Mouse (Mus musculus) urinary bladder, postnatal 25 days (tissue): ENCODE measurements at regions not wholly inside any gene's neighbourhood (a gene's known extent, or its start where the extent isn't known, plus 50 kb on each side); places are given as distances from the start of the nearest gene placed in this dataset.

Source experiments
- DNase-seq: peaks from one replicate; pipeline ENCODE4 v3.0.0; 2022; ENCODE audit warnings: low spot score

DNA sequence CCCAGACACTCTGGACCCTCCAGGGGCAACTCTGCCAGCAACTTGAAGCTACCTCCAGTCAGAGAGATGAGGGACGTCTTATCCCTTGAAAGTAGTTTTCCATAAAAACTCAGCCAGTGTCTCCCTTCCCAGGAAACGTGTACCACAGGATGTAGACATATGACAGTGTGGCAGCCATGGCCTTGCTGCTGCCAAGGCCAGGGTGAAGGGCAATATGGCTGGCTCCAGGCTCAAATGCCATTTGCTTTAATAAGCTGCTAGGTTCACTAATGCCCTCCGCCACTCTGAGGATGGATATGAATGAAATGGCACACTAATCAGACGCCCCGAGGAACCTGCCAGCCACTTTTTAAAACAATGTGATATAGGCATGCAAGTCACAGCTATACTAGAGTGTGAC is 241.2 kb upstream of the Prox1 start:
- no peak for DNase-seq

DNA sequence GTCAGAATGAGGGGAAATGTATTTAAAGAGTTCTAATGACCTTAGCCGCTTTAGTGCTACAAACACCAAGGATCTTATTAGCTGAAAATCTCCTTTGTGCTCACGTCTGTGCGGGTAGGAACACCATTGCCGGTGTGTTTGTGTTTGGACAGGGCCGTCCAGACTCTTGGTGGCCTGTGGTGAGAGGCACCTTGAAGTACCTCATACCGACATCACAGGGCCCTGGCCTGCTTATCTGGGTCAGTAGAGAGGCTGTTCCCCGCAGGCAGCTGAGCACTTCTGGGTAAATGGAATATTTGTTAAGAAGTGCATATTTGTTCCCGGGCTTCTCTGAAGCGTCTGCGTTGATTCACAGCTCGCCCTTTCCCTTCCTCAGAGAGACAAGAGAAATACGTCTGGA is 232.8 kb upstream of the Prox1 start:
- no peak for DNase-seq

DNA sequence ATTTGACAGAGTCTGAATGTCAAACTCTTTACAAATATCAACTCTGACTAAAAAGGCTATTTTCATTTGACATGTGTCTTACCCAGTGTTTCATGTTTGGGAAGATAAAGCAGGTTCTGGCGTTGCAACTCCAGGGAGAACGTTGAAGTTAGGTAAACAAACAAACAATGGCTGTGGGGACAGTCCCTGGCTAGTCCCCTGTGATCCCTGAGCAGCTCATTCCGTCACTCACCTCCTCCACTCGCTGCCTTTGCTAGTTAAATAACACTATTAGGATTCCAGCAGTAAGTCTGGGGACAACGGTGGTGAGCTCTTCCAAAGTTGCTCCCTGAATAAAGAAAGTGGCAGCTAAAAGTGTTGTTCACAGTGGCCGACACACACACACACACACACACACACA is 227.8 kb upstream of the Prox1 start:
- no peak for DNase-seq

DNA sequence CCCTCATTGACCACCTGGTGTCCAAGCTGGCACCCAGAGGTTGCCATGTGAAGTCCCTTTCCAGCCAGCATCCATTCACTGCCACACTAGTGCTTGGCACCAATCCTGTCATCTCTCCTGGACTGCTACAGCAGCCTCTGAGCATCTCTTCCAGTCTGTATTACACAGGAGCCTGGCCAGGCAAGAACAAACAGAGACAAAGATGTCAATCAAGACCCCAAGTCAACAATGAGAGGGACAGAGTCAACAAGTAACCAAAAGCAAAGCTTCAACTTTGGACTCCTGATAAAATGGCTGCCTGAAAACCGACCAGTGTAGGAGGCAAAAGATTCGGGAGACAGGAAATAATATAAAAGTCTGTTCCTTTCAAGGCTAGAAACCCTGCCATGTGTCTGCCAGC is 227.3 kb upstream of the Prox1 start:
- DNase-seq, result no peak

DNA sequence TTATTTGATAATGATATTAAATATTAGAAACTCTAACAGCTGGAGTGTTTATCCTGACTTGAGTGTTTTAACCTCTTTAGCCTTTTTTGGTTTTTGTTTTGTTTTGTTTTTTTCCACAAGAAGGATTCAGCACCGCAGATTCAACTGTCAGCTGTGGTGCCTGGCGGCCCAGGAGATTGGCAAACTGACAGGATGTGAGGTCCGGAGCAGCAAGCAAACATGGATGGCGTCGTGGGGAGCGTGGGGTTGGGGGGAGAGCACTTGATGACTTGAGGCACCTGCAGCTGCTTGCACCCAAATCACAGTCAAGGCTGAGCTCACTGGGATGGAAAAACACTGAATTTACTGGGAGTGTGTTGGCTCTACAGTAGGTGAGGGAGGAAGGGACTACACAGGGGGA is 222.5 kb upstream of the Prox1 start:
- no peak for DNase-seq

DNA sequence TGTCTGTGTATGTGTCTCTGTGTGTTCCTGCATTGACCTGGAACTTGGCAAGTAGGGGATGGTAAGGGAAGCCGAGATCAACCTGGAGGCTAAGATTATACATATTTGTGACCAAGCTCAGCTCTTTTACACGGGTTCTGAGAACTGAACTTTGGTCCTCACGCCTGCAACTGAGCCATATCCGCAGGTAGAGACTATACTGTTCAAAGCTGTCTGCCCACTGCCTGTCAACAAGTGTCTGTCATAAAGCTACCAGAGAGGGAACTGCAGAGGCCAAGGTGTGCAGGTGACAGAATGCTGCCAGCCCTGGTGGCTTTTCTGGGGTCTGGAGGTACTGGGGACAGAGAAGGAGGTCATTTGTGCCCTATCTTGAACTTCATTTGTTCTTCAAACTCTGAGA is 218.3 kb upstream of the Prox1 start:
- no peak for DNase-seq

DNA sequence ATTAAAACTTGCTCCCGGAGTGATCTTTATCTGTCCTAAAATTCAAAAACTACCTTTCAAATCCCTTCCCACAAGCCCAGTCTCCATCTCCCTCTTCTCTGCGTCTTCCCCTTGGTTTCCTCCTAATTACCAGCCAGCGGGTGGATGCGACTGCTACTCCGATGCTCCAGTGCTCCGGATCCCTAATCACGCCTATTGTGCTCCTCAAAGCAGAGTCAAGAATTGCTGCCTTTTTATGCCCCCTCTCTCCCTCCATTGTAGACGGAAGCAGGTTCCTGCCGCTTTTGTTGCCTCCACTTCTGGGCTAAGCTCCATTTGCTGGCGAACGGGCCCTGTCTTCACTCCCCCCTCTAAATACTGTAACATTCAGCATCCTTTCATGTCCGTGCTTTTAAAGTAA is 214.0 kb upstream of the Prox1 start:
- DNase-seq, result no peak

DNA sequence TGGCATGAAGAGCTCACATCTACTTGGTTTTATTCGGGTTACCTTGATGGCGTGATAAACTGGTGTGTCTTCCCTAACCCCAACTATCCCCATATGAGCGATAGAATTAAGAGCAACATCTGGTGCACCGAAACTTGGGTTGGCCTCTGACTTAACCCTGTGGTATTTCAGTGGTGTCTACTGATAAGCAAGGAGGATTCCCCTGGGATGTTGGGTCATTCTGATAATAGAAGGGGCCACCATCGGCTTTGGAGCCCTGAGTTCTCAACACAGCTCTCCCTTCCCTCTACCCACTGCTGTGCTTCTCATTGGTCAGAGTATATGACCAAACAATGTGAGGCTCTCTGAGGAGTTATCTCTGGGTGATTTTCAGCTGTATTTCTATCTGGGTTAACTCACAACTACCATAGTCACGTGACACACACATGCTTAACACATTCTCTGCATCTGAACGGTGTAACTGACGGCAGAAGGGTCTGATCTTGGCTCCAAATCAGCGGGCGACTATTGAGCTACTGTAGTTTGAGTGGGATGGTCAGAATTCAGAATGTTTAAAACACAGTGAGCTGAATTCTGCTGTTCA is 212.8 kb upstream of the Prox1 start:
- no peak for DNase-seq

DNA sequence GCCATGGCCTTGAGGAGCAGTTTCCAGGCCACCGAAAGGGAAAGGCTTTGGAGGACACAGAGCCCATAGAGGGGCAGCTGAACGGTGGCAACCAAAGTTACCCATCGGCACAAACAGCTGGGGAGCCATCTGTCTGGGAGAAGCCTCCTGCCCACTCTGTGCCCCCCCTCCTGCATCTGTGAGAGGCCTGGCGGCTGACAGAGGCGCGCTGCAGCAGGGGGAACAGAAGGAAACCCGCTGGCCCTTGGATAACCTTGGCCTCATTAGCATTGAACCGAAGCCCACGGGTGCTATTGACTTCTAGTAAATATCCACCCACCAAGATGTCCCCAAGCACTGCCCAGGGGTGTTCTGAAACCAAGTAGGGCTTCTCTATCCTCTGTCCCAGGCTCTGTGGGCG is 209.6 kb upstream of the Prox1 start:
- no peak for DNase-seq

DNA sequence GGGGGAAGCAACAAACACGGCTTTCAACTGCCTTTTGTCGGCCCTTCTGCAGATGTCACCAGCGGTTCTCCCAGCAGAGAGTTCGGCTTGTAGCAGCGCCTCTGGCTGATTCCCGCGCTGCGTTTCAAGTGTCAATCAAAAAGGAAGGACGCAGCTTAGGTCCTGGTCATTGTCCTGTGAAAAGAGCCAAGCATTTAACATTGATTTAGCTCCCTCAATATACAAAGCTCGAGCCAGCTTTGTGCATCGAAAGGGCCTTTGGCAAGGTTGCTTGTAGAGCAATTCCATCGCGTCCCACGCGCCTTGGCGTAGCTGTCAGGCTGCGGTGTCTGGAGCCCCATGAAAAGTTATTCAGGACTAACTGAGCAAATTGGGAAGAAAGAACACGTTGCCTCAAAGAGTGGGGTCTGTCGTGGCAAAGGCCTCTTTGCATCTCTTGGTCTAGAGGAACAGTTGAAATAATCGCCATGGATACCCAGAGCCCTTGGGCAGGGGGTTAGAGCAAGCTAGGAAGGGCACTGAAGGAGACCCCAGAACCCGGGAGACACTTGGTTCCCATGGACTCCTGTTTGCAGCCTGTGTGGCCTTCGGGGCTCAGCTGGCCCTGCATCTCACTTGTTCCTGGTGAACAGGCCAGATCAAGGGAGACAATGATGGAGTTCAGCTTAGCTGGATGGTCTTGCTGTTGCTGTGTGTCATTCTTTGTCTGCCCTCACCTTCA is 204.8 kb upstream of the Prox1 start:
- DNase-seq, result no peak

DNA sequence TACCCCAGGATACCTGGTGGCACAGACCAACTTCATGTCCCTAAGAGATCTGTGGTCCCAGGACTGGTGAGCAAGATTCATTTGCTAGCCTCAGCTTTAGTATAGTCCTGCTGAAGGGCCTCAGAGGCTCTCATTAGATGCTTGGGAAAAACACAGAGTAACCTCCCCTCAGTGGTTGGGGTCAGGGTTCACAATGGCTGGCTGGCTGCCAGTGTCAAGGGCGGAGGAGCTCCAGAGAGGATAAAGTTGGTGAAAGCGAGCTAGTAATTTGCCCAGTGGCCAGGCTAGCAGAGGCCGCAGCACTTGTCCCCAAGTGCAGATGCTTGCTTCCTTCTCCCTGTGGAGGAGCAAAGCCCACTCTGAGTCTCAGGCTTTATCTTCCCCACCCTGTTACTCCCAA is 203.8 kb upstream of the Prox1 start:
- DNase-seq, result no peak

DNA sequence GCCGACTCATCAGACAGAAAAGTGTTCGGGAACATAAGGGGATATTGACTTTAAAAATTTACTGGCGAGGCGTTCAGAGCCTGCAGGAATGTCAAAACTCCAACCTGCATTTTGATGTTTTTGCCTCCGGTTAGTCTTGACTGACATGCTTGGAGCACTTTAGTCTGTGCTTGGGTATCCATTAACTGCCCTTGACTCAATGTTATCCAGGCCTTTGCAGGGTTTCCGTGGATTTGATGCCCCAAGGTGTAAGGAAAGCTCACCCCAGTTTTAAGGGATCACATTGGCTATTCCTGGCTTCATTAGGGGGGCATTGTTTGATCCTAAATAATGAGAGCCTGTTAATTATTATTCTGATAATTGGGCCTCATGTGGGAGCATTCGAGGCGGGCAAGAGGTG is 196.1 kb upstream of the Prox1 start:
- no peak for DNase-seq

DNA sequence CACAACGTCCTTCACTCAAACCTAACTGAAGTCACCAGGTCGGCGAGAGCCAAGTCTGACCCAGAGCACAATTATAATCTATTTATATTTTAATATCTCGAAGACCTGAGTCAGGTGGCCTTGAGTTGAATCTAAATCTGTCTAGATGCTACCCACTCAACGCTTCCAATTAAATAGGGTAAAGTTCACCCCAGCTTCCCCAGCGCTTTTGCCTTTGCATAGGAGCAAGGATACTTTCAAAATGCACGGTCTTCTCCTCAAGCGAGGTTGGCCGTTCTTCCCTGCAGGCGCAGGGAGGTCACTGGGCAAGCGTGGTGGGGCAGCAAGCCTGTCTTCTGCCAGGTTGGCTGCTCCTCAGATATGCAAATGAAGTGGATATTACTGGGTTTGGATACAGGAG is 194.6 kb upstream of the Prox1 start:
- no peak for DNase-seq

DNA sequence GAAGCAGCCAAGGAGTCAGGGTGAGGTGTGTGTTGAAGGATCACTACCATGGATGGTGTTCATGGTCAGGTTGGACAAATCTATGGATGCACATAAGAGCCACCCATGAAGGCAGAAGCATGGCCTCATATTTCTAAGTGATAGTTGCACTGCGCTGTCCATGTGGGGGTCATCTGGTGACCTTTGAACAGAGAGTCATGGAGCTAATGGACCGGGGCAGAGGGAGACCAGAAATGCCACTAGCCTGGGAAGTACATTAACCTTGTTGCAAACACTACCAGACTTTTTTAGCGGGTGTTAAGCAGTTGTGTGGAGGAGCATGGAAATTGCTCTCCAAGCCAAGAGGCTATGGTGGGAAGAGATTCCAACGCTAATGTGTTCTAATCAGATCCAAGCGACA is 190.1 kb upstream of the Prox1 start:
- DNase-seq, result no peak

DNA sequence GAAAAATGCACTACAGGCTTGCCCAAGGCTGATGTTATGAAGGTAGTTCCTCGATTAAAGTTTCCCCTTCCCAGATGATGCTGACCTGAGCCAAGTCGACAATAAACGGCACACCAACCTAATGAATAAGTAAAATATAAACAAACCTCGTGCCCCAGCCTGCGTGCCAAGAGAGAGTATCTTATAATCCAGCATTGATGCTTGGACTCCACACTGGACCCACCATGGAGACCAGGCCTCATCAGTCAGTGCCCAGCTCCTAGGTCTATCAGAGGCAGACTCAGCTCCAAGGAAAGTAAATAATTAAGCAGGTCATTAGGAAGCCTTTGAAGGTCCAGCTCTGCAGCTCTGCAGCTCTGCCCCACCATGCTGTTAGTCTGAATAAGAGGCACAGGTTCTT is 187.3 kb upstream of the Prox1 start:
- DNase-seq, result no peak

DNA sequence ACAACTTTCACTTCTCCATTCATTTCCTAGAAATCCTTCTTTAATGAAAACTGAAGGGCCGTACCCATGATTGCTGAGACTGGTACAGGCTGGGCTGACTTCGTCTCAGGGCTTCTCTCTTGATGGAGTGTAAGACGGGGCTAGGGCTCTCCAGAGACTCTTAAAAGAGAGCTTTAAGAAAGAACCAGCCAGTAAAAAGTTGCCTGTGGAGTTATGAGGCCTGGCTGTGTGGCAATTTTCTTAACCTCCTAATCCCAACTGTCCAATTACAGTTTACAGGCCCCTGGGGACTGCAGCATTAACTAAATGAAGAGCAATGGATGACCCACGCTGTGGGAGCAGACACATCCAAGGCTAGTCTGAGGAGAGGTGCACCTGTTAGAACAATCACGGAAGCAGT is 177.1 kb upstream of the Prox1 start:
- DNase-seq, result no peak

DNA sequence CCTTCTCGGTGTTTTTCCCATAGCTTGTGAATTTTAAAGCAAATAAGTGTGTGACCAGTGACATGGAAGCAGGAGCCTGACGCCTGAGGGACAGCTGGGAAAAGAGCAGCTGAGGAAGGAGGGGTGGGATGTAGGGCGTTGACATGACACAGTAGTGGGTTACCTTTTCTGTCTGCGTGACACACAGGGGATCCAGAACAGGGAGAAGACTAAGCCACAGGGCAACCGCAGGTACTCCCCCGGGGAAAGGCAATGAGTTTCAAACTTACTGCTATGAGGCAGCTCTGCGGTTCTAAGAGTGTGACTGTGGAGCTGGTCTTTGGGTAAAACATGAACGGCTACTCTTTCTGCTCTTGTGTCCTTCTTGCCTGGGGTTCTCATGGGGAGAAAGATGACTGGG is 170.2 kb upstream of the Prox1 start:
- DNase-seq, result no peak

DNA sequence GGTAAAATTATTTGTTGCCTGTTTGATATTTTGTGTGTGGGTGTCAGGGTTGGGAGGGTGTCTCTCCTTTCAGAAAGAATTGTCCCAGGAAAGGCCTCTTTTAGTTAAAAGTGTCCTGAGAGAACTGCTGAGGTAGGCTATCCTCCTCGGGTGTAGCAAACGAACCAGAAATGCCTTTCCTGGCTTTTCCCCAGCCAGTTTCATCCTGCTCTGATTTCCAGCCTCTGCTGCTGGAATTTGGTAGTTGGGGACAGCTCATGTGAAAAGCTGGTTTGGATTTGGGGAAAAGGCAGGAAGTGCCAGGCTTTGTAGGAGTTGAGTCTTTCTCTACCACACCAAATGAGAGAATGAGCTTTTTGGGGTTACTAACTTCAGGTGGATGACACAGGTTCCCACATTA is 164.0 kb upstream of the Prox1 start:
- DNase-seq, result no peak

DNA sequence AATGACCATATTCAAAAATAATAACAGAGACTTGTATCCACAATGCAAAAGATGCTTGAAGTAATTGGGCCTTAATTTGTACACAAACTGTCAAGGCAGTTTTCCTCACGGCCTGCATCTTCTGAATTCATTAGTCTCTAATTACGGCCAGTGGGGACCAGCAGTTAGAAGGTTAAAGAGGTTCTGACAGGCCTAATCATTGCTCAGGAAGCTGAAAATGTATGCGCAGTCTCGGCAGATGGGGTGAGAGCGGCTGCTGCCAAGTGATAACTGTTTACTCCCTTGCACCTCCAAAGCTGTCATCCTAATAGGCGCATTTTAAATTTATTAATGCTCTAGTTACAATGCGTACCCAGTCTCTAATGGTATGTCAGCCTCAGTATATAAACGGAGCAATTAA is 163.5 kb upstream of the Prox1 start:
- no peak for DNase-seq

DNA sequence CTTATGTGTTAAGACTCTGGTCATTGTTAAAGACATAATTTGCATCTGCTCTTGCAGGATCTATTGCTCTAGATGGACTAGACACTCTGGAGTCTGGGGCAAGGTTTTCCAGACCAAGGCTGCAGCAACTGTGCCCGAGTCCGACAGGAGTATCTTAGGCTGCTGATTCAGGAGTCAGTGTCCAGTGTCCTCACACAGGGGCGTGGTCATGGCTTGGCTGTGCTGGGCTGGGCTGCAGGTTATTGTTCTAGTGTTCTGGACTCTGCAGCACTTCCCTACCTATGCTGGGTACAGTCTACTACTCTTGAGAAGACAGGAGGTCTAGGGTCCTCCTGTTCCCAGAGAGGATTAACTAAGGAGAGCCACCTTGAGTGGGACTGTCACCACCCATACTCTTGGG is 161.5 kb upstream of the Prox1 start:
- no peak for DNase-seq

DNA sequence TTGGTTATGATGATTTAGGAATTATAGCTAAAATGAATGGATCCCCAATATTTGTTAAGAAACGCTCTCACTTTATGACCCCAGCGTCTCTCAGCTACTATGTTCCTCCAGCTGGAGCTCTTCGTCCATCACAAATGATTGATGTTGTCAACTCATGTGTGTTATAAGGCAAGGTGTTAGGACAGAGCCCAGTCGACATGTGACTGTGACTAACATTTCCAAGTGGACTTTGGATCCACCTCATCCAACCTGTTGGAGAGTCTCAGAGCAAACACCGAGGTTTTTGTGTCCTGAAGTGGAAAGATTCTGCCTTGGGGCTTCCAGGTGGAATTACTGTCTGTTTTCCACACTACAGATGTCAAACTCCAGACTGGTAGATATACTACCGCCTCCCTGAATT is 154.0 kb upstream of the Prox1 start:
- DNase-seq, result no peak

DNA sequence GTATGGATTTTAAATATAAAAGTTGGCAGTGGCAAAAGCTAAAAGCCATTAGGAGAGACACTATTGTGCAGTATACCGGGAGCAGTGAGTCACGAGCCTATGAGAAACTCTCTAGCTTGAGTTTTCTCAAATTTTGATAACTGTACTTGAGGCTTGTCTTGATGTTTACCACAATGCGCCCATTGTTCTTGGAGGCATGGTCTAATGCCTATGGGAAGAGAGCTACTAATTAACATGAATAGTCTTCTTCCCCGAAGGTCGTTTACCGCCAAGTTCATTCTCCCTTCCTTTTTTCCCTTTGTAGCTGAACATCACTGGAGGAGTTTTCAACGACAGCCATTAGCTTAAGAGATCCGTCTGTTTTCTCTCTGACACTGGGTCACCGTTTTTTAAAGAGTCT is 153.2 kb upstream of the Prox1 start:
- DNase-seq, result no peak

DNA sequence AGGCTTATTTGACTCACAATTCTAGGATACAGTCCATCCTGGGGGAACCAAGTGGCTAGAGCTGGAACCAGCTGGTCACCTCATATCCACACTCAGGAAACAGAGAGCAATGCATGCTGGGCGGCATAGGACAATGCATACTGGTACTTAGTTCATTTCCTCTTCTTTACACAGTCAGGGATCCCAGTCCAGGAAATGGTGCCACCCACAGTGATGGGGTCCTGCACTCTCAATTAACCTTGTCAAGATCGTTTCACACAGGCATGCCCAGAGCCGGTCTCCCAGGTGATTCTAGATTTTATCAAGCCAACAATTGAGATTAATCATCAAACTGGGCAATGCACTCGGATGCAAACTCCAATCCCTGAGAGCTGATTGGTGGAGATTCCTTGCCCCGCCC is 145.7 kb upstream of the Prox1 start:
- DNase-seq, result no peak

DNA sequence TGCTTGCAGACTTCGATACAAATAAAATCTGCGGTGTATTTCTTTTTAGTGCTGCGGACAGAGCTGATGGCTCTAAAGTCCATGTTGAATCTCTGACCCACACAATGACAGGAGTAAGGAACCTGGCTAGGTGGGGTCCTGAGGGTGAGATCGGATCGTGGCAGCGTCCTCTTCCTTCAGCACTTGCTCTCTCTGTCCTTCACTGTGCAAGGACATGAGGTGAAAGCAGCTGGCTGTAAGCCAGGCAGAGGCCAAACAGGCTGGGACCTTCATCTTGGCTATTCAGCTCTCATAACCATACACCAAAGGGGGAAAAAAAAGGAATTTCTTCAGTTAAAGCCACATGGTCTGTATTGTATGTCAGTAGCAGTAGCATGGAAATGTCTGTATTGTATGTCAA is 139.3 kb upstream of the Prox1 start:
- DNase-seq, result no peak

DNA sequence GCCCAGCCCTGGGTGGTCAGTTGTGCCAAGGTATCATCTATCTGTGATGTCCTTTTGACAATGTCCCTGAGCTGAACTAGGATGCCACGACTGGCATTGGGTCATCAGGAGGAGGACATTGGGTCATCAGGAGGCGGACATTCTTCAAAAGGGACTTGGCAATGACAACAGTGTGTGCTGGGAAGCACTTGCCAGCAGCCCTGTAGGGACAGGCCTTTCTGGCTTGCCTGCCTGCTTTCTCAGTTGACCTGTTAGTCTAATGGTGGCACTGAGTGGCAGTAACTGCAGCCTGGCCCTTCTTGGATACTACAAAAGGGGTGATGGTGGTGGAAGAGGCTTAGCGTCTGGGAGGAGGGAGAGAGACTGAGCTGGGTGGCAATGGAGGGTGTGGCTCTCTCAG is 137.2 kb upstream of the Prox1 start:
- DNase-seq, result no peak
